Mouse (Mus musculus) midbrain, embryonic 13.5 days (tissue): ENCODE results near the gene Mgat4e. TPM values are rescaled to one million over a fixed set of nuclear protein-coding genes. Genes with fewer than 3 reads are reported as not detected.
A peak's percentile ranks its signal among the peaks of the same experiment; 100 is the strongest.

Experiments used
- ATAC-seq: fragments of 200-750 bp; cut with Nextera tagmentation; 2 replicates; pipeline ENCODE4 v1.8.0; 2017; ENCODE audit warnings: mild to moderate bottlenecking, moderate TSS enrichment, moderate library complexity
- H3K27ac ChIP-seq: fragments of 300-500 bp; sonication (generic); 2 replicates; pipeline ENCODE4 v1.5.1; 2015; ENCODE audit warnings: inconsistent platforms, mild to moderate bottlenecking, moderate library complexity
- H3K27me3 ChIP-seq: fragments of 300-500 bp; sonication (generic); 2 replicates; pipeline ENCODE4 v1.6.1; 2015; ENCODE audit warnings: mild to moderate bottlenecking, inconsistent platforms
- H3K36me3 ChIP-seq: fragments of 300-500 bp; sonication (generic); 2 replicates; pipeline ENCODE4 v1.6.1; 2015; ENCODE audit warnings: mild to moderate bottlenecking, inconsistent platforms
- H3K4me1 ChIP-seq: fragments of 300-500 bp; sonication (generic); replicated peaks from 2 replicates; pipeline ENCODE4 v1.6.1; 2015; ENCODE audit warnings: inconsistent platforms
- H3K4me2 ChIP-seq: fragments of 300-500 bp; sonication (generic); replicated peaks from 2 replicates; pipeline ENCODE4 v1.6.1; 2015; ENCODE audit warnings: moderate library complexity, mild to moderate bottlenecking, inconsistent platforms
- H3K4me3 ChIP-seq: fragments of 300-500 bp; sonication (generic); replicated peaks from 2 replicates; pipeline ENCODE4 v1.5.1; 2015; ENCODE audit warnings: mild to moderate bottlenecking, inconsistent platforms
- H3K9ac ChIP-seq: fragments of 300-500 bp; sonication (generic); replicated peaks from 2 replicates; pipeline ENCODE4 v1.6.1; 2015; ENCODE audit warnings: mild to moderate bottlenecking, inconsistent platforms
- H3K9me3 ChIP-seq: fragments of 300-500 bp; sonication (generic); 2 replicates; pipeline ENCODE4 v1.6.1; 2016; ENCODE audit warnings: mild to moderate bottlenecking, inconsistent platforms
- WGBS: fragments of 180-500 bp; shearing (Covaris S2); methylation state at CpG from one replicate; pipeline ENCODE4 v1.1.7; 2015; 5-methylcytosine and 5-hydroxymethylcytosine counted together
- polyA plus RNA-seq: library from polyadenylated mRNA; unstranded; fragments of >200 nt; fragmentation: Nextera tagmentation; extraction: Ambion mirVana; gene quantifications from 2 replicates; pipeline ENCODE4 v1.2.1, GENCODE M21; 2015

Gene Mgat4e
- polyA plus RNA-seq, 1 experiment from 2014 or later, result not detected

DNA sequence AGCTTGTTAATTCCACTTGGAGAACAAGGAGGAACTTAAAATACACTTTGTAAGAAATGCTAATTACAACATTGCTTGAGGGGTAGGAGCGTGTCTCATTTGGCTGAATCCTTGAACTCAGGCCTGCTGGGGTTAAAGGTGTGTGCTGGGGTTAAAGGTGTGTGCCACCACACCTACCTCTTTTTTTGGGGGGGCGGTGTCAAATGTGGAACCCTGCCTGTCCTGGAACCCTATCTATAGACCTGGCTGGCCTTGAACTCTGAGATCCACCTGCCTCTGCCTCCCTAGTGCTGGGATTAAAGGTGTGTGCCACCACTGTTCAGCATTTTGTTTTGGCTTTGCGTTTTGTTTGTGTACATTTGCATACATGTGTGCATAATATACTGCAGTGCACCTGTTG is 14.2 kb upstream of the Mgat4e start:
- H3K4me2 ChIP-seq, result peak overlapping the region; percentile 29
- 88% methylated on average over 3 of the region's 3 CpGs for WGBS

DNA sequence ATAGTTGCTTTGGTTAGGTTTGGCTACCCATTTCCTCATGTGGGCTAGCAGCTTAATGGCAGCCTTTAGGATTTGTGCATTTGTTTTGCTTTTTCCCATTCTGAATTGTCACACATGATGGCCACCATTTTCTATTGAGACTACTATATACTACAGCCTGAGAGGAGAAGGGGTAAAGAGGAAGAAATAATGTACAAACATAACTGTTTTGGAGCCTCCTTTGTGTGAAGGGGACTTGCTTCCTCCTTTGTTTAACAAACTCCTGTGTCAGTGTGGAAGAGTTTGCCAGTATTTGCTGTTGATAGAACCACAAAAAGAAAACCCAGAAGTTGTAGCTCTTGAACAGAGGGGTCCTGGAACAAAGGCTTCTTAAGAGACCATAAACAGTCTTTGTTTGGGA is 13.0 kb upstream of the Mgat4e start:
- peaks cover 49% of the 10 kb centered on the region for H3K4me1 ChIP-seq
- H3K9ac ChIP-seq, result peak overlapping the region; percentile 99
- ATAC-seq, result no peak
- H3K4me2 ChIP-seq, result peak overlapping the region; percentile 65
- no peaks in the 10 kb centered on the region for H3K36me3 ChIP-seq
- no peak overlapping the region for H3K27ac ChIP-seq
- H3K4me3 ChIP-seq, result peak overlapping the region; percentile 100
- H3K27me3 ChIP-seq, result no peaks in the 10 kb centered on the region
- no peaks in the 10 kb centered on the region for H3K9me3 ChIP-seq

More for the DNA sequence above, 14.2 kb upstream of the Mgat4e start:
- Histone ChIP-seq H3K9ac (no peak overlapping the region), H3K9me3 (no peaks in the 10 kb centered on the region), H3K4me3 (no peak overlapping the region), H3K36me3 (no peaks in the 10 kb centered on the region), H3K27me3 (no peaks in the 10 kb centered on the region), H3K4me1 (peaks cover 60% of the 10 kb centered on the region), H3K27ac (no peak overlapping the region)
- ATAC-seq, result no peak

- peaks cover 50% of the 10 kb centered on the region for H3K4me1 ChIP-seq
- no peaks in the 10 kb centered on the region for H3K36me3 ChIP-seq
- no peak for ATAC-seq
- WGBS, result 6% methylated on average over 7 of the region's 7 CpGs
- H3K27ac ChIP-seq, result peak overlapping the region; percentile 95
- H3K4me3 ChIP-seq, result peak overlapping the region; percentile 100
- peak overlapping the region; percentile 99 for H3K9ac ChIP-seq
- H3K9me3 ChIP-seq, result no peaks in the 10 kb centered on the region
- peak overlapping the region; percentile 65 for H3K4me2 ChIP-seq
- no peaks in the 10 kb centered on the region for H3K27me3 ChIP-seq
Measured at GRCm38 (mm10) chr1:134561770-134562143, 12.3 kb upstream of the Mgat4e start.

DNA sequence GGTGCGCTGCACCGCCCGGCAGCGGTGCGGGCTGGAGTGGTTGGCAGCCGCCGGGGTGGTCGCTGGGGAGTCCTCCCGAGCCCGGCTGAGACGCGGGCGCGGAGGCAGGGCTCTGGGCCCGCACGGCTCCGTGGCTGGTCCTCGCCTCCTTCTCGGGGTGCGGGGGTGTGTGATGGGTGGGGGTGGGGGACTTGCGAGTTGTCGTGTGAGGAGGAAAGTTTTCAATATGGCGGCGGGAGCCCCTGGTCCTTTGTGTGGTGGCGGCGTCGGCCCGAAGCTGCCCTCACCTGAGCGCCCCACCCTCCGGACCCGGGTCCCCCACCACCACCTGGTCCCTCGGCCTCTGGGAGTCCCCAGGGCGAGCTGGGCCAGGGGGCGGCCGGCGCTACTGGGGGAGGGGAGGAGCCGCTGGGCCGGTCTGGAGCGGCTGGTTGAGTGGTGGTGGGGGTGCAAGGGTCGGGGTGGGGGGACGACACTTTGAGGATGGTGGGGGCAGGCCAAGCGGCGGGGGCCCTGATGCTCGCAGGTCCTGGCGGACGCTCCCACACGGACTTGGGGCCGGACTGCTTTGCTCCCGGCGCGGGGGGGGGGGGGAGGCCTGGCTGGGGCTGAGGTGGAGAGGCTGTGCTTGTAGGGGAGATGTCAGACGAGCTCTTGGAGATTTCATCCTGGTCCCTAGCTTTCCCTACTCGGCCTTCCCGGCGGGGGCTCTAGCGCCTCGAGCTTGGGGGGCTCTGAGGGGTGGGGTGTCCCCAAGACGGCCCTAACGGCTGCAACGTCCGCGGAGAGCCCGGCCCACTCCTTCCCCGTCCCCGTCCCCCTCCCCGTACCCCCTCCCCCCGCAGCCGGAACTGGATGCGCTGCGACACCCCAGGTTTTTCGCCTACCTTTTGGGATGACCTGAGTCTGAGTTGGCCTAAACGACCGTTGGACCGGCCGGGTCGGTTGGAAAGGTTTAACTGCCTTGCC is 11.6 kb upstream of the Mgat4e start:
- H3K9me3 ChIP-seq, result no peaks in the 10 kb centered on the region
- peak overlapping the region; percentile 100 for H3K4me3 ChIP-seq
- peak; percentile 15 for ATAC-seq
- H3K9ac ChIP-seq, result peak overlapping the region; percentile 99
- H3K4me1 ChIP-seq, result peaks cover 45% of the 10 kb centered on the region
- no peaks in the 10 kb centered on the region for H3K36me3 ChIP-seq
- H3K27me3 ChIP-seq, result no peaks in the 10 kb centered on the region
- H3K4me2 ChIP-seq, result peak overlapping the region; percentile 65
- H3K27ac ChIP-seq, result peak overlapping the region; percentile 95
- WGBS, result under 1% methylated on average over 64 of the region's 76 CpGs

- Histone ChIP-seq H3K4me3 (peak overlapping the region; percentile 100), H3K9ac (peak overlapping the region; percentile 99), H3K27ac (peak overlapping the region; percentile 95), H3K4me1 (peaks cover 45% of the 10 kb centered on the region), H3K27me3 (peaks cover 2% of the 10 kb centered on the region), H3K4me2 (peak overlapping the region; percentile 65), H3K9me3 (no peaks in the 10 kb centered on the region), H3K36me3 (no peaks in the 10 kb centered on the region)
- WGBS, result under 1% methylated on average over 32 of the region's 50 CpGs
- peak; percentile 6; the same call in 1 of the 2 replicates for ATAC-seq
Measured at GRCm38 (mm10) chr1:134560396-134560795, 10.9 kb upstream of the Mgat4e start.

DNA sequence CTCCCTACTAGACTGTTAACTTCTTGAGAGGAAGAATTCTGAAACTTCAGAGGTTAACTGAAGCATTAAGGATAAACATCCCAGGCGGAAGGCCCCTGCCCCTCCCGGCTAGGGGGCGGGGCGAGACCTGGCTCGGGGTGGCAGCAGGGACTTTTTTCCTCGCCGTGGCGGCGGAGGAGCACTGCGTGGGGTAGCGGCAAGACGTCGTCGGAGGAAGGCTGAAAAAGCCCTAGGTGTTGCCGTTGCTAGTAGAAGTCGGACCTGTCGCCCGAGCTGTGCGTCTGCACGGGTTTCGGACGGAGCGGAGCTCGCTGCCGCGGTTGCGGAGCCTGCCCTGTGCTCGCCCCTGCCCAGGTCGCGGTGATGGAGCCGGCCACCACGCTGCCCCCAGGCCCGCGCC is 10.5 kb upstream of the Mgat4e start, which contains the start of gene Kdm5b:
Kdm5b (plus strand) TSS at position 196 of the 400 bp plus-strand sequence.
- peak within 1 kb of the TSS; percentile 99 for H3K9ac ChIP-seq
- peaks cover 6% of the 10 kb centered on the region for H3K27me3 ChIP-seq
- peaks cover 44% of the 10 kb centered on the region for H3K4me1 ChIP-seq
- H3K4me3 ChIP-seq, result peak within 1 kb of the TSS; percentile 100
- peak; percentile 19; the same call in 1 of the 2 replicates for ATAC-seq
- peak within 1 kb of the TSS; percentile 65 for H3K4me2 ChIP-seq
- no peaks in the 10 kb centered on the region for H3K36me3 ChIP-seq
- WGBS, result under 1% methylated on average over 34 of the region's 34 CpGs
- H3K27ac ChIP-seq, result peak within 1 kb of the TSS; percentile 95
- no peaks in the 10 kb centered on the region for H3K9me3 ChIP-seq

DNA sequence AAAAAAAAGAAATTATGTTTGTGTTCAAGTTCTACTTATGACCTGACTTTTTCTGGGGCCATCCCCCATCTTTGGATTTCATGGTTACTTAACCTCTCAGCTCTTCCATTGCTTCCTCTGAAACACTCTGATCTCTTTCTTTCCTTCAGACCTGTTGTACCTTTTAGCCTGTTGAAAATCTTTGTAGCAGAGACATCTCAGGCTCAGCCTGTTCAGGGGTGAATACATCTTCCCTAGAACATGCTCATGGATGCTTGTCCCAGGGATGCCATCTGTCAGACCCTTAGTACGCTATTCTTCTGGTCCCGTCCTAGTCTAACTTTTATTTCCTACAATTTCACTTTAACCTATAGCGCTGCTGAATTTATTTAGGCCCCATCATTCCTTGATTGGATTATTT is 9.7 kb upstream of the Mgat4e start:
- Histone ChIP-seq H3K9me3 (no peaks in the 10 kb centered on the region), H3K27me3 (peaks cover 8% of the 10 kb centered on the region), H3K27ac (no peak overlapping the region), H3K9ac (no peak overlapping the region), H3K4me2 (0 out of 2 replicates have a peak overlapping the region, but pooled peaks have one; percentile 65), H3K4me1 (peaks cover 41% of the 10 kb centered on the region), H3K36me3 (no peaks in the 10 kb centered on the region), H3K4me3 (no peak overlapping the region)
- 80% methylated on average over 3 of the region's 3 CpGs for WGBS
- no peak for ATAC-seq

- peaks cover 8% of the 10 kb centered on the region for H3K27me3 ChIP-seq
- no peaks in the 10 kb centered on the region for H3K9me3 ChIP-seq
- no peaks in the 10 kb centered on the region for H3K36me3 ChIP-seq
- WGBS, result 22% methylated on average over 5 of the region's 5 CpGs
- no peak for ATAC-seq
- H3K4me3 ChIP-seq, result no peak overlapping the region
- no peak overlapping the region for H3K9ac ChIP-seq
- no peak overlapping the region for H3K27ac ChIP-seq
- H3K4me2 ChIP-seq, result no peak overlapping the region
- peaks cover 35% of the 10 kb centered on the region for H3K4me1 ChIP-seq
Measured at GRCm38 (mm10) chr1:134558511-134558910, 9.0 kb upstream of the Mgat4e start.

- H3K4me1 ChIP-seq, result peaks cover 20% of the 10 kb centered on the region
- peak overlapping the region; percentile 66 for H3K4me3 ChIP-seq
- peak overlapping the region; percentile 85 for H3K9ac ChIP-seq
- peak; percentile 97 for ATAC-seq
- under 1% methylated on average over 35 of the region's 35 CpGs for WGBS
- no peaks in the 10 kb centered on the region for H3K36me3 ChIP-seq
- no peaks in the 10 kb centered on the region for H3K9me3 ChIP-seq
- peaks cover 8% of the 10 kb centered on the region for H3K27me3 ChIP-seq
- H3K27ac ChIP-seq, result peak overlapping the region; percentile 96
- peak overlapping the region; percentile 92 for H3K4me2 ChIP-seq
Measured at GRCm38 (mm10) chr1:134556671-134557218, 7.3 kb upstream of the Mgat4e start.

DNA sequence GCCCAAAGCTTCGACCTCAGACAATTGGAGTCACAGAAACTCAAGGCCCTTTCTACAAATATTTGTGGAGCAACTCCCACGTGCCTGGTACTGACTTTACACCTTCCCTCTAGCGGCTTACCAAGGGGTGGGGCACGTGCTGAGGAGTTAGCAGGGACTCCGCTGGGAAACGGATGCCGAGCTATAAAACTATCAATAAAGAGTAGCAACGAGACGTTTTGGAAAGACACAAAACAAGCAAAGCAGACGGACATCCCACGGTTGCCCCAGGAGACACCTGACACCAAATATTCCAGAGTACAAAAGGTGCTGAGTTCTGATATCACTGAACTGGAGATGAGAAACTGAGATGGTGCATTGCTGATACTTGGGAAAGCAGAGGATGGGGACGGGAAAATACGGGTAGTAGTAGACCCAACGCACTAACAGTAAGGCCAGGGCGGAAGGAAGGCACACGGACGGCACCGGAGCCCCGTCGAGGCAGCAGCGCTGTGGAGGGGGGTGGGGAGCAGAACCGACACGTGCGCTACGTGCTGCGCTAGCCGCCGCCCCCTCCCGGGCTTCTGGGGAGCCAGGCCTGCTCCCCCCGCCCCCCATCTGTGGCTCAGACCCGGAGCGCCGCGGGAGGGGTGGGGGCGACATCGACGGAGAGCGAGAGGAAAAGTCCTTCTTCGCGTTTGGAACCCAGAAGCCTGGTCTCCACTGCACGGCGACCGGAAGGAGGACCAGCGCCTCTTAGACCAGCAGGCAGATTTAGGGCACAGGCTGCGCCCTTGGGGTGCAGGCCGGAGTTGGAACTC is 6.6 kb upstream of the Mgat4e start:
- Histone ChIP-seq H3K9ac (peak overlapping the region; percentile 85), H3K4me1 (peaks cover 20% of the 10 kb centered on the region), H3K9me3 (no peaks in the 10 kb centered on the region), H3K4me2 (peak overlapping the region; percentile 92), H3K36me3 (no peaks in the 10 kb centered on the region), H3K27me3 (peaks cover 8% of the 10 kb centered on the region), H3K27ac (peak overlapping the region; percentile 96), H3K4me3 (peak overlapping the region; percentile 66)
- WGBS, result under 1% methylated on average over 45 of the region's 46 CpGs
- peak; percentile 47 for ATAC-seq

GRCm38 (mm10) chr1:134555240-134555870 is 5.9 kb upstream of the Mgat4e start:
- Histone ChIP-seq H3K9me3 (no peaks in the 10 kb centered on the region), H3K27ac (no peak overlapping the region), H3K4me2 (peak overlapping the region; percentile 92), H3K27me3 (peaks cover 8% of the 10 kb centered on the region), H3K9ac (0 out of 2 replicates have a peak overlapping the region, but pooled peaks have one; percentile 2), H3K4me3 (peak overlapping the region; percentile 66), H3K4me1 (peaks cover 20% of the 10 kb centered on the region), H3K36me3 (no peaks in the 10 kb centered on the region)
- no peak for ATAC-seq
- WGBS, result 39% methylated on average over 13 of the region's 13 CpGs
